Mouse (Mus musculus) ES-E14 (cell line): Measurements from ENCODE around the gene Lamc2.

Source experiments
- ZC3H11A ChIP-seq: IDR thresholded peaks from 2 replicates; pipeline ENCODE4 v1.6.1; 2012; ENCODE audit warnings: low read depth, mild to moderate bottlenecking, inconsistent platforms, low read length, borderline replicate concordance
- ZNF384 ChIP-seq: IDR thresholded peaks from 2 replicates; pipeline ENCODE4 v1.6.1; 2012; ENCODE audit warnings: low read depth, low read length, inconsistent platforms

DNA sequence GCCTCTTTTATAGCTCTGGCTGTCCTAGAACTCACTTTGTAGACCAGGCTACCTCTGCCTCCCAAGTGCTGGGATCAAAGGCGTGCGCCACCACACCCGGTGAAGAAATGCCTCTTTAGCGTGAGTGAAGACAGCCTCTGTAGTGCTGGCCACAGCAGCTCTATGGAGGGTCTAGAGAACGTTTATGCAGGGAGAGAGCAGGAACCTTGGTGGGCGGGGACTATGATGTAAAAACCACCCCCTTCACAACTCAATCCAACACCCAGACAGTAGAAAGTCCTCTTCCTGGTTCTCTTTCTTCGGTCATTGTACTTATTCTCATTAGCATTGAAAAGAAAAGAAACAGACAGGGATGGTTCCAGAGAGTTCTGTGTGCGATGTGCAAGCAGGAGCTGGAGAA, 40.8 kb upstream of the Lamc2 start:
- TF ChIP-seq ZNF384, result no peak
- TF ChIP-seq ZC3H11A, result no peak
